Mouse (Mus musculus) 3134 (cell line): Measurements from ENCODE around the gene Carm1.
A peak's percentile ranks its signal among the peaks of the same experiment; 100 is the strongest.
"Not testable (repeated sequence)": the region's sequence is repeated elsewhere in the genome, so short reads cannot be mapped to it uniquely, and the experiment has no call there.

Experiments
- DNase-seq: peaks from one replicate; pipeline ENCODE4 v3.0.0-alpha.2; 2011; ENCODE audit warnings: low spot score; ENCODE audit not compliant: insufficient read length; ENCODE audit errors: extremely low read depth

The Carm1 gene

GRCm38 (mm10) chr9:21536501-21536900 lies 10.2 kb upstream of the Carm1 start:
- no peak for DNase-seq

- DNase-seq = no peak
Observed at GRCm38 (mm10) chr9:21537009-21537408, 9.7 kb upstream of the Carm1 start.

GRCm38 (mm10) chr9:21539981-21540753 lies 6.5 kb upstream of the Carm1 start:
- DNase-seq = no peak

- not testable (repeated sequence) for DNase-seq
Observed at GRCm38 (mm10) chr9:21542001-21542400, 4.7 kb upstream of the Carm1 start.

- no peak for DNase-seq
Observed at GRCm38 (mm10) chr9:21545351-21545915, 1.3 kb upstream of the Carm1 start.

- peak; percentile 98 for DNase-seq
Observed at GRCm38 (mm10) chr9:21545916-21546788, 542 bp upstream of the Carm1 start.

- DNase-seq = peak; percentile 71
Observed at GRCm38 (mm10) chr9:21547075-21547941, 614 bp downstream of the Carm1 start.

- DNase-seq = no peak
Observed at GRCm38 (mm10) chr9:21551049-21551448, 4.4 kb downstream of the Carm1 start.

GRCm38 (mm10) chr9:21553607-21554273 lies 7.0 kb downstream of the Carm1 start:
- no peak for DNase-seq

- DNase-seq = no peak
Observed at GRCm38 (mm10) chr9:21555198-21555742, 8.6 kb downstream of the Carm1 start.

- no peak for DNase-seq
Observed at GRCm38 (mm10) chr9:21556996-21557395, 10.3 kb downstream of the Carm1 start.

GRCm38 (mm10) chr9:21557556-21557955 lies 10.9 kb downstream of the Carm1 start:
- no peak for DNase-seq

- no peak for DNase-seq
Observed at GRCm38 (mm10) chr9:21558366-21558765, 11.7 kb downstream of the Carm1 start.

GRCm38 (mm10) chr9:21559151-21559550 lies 12.5 kb downstream of the Carm1 start:
- DNase-seq = no peak

- DNase-seq = no peak
Observed at GRCm38 (mm10) chr9:21564420-21564819, 17.7 kb downstream of the Carm1 start.

- DNase-seq = no peak
Observed at GRCm38 (mm10) chr9:21565004-21565586, 18.4 kb downstream of the Carm1 start.

GRCm38 (mm10) chr9:21566538-21566937 lies 19.8 kb downstream of the Carm1 start:
- DNase-seq = no peak

- DNase-seq = no peak
Observed at GRCm38 (mm10) chr9:21567051-21567450, 20.4 kb downstream of the Carm1 start.

GRCm38 (mm10) chr9:21568657-21569255 lies 22.1 kb downstream of the Carm1 start:
- no peak for DNase-seq
